Mouse (Mus musculus) lung, postnatal 0 days (tissue): Measurements from ENCODE around the gene Eif4e3.
A peak's percentile ranks its signal among the peaks of the same experiment; 100 is the strongest.

ENCODE experiments used
- CTCF ChIP-seq: IDR thresholded peaks from 2 replicates; pipeline ENCODE4 v1.5.1; 2016; ENCODE audit warnings: antibody characterized with exemption, mild to moderate bottlenecking
- EP300 ChIP-seq: IDR thresholded peaks from 2 replicates; pipeline ENCODE4 v1.6.1; 2016; ENCODE audit warnings: antibody characterized with exemption, mild to moderate bottlenecking, control low read depth

DNA sequence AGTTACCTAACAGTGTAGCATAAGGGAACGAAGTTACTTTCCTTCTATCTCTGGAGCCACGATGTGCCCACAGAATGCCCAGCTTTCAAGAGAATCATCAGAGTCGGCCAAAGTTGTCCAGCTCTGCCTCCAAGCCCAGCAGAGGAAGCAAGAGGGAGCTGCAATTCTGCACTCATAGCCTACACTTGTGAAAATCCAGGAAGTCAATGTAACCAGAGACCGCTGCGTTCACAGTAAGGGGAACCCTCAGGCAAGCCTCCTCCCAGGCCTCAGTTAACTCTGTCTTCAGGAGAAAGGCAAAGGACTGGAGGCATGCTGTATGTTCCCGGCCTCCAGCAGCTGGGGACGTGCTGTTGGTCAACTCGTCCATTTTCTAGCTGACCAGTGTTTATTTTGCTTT is 719 bp upstream of the Eif4e3 start:
- TF ChIP-seq EP300: no peak
- peak; percentile 31 for TF ChIP-seq CTCF
